Mouse (Mus musculus): ENCODE results near the gene Mbd6.
A peak's percentile ranks its signal among the peaks of the same experiment; 100 is the strongest.
"Not testable (repeated sequence)": the region's sequence is repeated elsewhere in the genome, so short reads cannot be mapped to it uniquely, and the experiment has no call there.

The Mbd6 gene

DNA sequence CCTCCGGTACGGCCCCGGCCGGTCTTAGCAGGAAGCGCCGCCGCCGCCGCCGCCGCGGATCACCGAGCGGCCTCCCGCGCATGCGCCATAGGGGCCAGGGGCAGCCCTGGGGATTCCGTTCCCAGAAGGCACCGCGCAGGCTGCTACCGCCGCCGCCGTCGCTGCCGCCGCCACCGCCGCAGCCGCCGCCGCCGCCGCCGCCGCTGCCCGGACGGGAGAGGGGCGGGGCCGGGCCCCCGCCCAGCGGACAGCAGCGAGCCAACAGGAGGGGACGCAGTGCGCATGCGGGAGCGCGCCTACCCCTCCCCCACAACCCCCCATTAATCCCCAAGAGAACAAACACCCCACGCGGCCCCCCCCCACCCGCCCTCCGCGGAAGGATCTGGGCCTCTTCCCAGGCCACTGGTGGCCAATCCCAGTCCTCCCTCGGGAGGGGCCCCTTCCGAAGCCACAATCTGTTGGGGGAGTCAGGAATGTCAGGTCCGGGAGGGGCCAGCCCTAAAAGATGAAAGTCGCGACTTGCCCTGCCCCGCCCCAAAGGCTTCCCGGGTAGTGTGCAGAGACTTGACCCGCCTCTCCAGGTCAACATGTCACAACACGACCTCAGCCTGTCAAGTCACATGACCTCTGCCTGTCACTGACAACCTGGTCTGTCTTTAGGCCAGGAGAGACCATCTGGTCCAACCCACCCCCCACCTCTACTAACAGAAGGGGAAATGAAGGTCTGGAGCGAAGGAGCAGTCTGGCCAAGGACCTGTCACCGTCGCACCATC is at the start of gene Mbd6:
Gene Mbd6, minus strand, starts transcription at position 219 of the 773 bp plus-strand sequence.
- DNase-seq (ENCODE audit: low spot score in 2 of 2) = peak; percentile 86 to 92

DNA sequence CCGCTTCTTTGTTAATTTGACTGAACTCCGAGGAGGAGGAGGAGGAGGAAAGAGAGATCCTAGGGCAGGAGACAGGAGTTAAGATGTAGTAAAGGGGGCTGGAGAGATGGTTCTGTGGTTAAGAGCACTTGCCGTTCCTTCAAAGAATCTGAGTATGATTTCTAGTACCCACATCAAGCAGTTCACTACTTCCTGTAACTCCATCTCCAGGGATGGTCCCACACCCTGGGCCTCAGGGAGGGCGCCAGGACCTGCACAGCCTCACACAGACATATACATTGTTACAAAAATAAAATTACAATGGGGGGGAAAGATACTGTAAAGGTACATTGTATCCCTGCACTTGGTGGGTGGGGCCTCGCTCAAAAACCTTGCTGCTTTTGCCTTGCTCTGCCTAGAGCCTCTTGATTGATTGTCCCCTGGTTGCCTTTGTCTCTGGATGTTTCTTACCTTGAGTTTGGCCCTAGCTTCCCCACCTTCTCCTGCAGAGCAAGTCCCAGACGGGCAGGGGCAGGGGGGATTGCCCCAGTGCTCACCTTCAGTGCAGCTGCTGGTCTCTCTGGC is 48.8 kb upstream of the Mbd6 start:
- DNase-seq (ENCODE audit: low spot score in 2 of 2) = no peak

DNA sequence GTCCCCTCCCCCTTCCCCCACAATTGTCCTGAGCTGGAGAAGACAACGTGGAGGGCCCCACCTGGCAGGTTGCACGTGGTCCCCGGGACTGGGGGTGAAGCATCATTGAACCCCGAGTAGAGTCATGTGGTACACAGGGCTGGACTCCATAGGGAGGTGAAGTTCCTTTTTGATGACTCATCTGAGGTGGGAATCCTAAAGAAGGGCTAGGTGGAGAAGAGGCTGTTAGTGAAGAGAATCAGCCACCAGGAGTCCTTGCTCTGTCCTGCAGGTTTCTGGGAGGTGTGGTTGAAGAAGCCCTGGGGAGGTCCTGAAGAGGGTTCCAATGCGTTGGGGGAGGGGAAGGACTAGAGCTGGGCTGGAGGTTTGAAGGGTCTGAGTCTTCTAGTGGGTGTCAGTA is 48.1 kb upstream of the Mbd6 start:
- no peak for DNase-seq (ENCODE audit: low spot score in 2 of 2)

DNA sequence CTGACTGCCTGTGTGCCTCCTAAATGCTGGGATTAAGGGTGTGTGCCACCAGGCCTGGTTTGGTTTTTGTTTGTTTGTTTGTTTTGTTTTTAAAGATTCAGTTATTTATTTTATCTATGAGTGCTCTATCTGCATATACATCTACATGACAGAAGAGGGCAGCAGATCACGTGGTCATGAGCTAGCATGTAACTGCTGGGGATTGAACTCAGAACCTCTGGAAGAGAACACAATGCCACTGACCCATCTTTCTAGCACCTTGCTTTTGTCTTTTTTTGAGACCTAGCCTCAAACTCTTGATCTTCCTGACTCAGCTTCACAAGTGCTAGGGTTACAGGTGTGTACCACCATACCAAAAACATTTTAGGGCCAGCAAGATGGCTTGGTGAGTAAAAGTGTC is 46.5 kb upstream of the Mbd6 start:
- no peak for DNase-seq (ENCODE audit: low spot score in 2 of 2)

DNA sequence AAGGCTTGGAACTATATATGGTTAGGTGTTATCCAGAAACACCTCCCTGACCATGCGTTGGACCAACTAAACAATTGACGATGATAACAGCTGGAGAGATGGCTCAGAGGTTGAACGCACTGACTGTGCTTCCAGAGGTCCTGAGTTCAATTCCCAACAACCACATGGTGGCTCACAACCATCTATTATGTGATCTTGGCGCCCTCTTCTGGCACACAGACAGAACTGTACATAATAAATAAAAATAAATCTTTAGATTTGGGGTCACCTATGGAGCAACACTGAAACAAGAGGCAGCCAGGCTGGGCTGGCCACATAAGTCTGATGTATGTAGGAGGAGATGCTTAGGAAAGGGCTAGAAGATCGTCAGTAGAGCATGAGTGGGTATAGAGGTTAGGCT is 44.3 kb upstream of the Mbd6 start:
- DNase-seq (ENCODE audit: low spot score in 2 of 2) = no peak

DNA sequence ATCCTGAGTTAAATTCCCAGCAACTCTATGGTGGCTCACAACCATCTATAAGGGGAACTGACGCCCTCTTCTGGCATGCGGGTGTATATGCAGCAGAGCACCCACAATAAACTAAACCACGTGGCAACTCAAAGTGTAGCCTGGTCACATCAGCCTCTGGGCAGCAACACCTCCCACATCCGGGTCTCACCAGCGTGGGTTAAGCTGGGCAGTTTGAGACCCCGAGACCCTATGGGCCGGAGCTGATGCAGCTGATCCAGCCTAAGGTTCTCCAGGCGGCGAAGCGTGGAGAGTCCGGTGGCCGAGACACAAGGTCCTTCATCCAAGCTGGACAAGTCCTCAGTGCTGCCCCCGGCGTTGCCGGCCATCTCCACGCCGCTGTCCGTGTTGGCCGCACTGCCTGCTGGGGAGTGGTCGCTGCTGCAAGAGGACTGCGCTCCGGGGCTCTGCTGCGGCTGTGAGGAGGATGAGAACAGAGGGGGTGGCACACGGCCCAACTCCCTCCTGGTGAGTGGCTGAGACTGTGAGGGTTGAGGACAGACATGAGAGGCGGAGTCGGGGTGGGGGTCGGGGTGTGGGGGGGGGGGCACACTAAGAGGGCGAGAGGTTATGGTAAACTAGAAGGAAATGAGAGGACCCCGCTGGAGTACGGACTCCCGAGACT is 43.5 kb upstream of the Mbd6 start:
- DNase-seq (ENCODE audit: low spot score in 2 of 2) = no peak

DNA sequence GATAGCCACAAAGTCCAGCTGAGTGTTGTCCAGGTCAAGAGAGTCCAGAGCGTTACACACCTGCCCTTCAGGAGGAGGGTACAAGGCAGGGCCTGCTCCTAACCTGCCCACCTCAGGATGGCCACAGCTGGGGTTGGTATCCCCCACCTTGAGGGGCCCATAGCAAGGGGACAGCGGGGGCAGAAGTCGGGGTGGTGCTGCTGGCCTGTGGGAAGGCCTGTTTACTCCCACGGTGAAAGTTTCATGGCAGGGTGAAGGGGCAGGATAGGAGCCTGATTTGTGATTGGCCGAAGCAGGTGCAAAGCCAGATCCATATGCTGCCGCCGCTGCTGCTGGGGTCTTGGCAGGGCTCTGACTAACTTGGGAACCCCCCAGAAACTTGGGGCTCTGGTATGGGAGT is 41.4 kb upstream of the Mbd6 start:
- DNase-seq (ENCODE audit: low spot score in 2 of 2) = no peak

DNA sequence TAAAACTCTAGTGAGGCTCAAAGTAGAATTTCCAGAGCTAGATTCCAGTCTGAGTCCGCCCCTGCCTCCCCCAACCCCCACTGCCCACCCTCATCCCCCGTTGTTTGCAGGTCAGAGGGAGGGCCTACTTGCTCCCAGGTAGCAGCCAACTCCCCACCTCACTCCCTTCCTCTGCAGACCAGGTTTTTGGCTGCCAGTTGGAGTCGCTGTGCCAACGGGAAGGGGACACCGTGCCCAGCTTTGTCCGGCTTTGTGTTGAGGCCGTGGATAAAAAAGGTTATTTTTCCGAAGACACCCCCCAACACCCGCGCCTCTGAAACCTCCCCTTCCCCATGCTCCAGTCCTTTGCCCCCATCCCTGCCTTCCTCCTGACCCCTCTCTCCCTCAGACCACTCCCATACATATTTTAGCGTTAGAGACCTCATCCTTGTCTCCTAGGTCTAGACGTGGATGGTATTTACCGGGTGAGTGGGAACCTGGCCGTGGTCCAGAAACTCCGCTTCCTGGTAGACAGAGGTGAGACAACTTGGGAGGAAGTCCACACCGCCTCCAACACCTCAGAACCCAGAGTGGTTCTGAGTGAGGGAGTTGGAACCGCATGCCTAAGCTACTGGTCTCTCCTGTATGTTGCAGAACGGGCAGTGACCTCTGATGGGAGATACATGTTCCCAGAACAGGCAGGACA is 38.8 kb upstream of the Mbd6 start:
- no peak for DNase-seq (ENCODE audit: low spot score in 2 of 2)

DNA sequence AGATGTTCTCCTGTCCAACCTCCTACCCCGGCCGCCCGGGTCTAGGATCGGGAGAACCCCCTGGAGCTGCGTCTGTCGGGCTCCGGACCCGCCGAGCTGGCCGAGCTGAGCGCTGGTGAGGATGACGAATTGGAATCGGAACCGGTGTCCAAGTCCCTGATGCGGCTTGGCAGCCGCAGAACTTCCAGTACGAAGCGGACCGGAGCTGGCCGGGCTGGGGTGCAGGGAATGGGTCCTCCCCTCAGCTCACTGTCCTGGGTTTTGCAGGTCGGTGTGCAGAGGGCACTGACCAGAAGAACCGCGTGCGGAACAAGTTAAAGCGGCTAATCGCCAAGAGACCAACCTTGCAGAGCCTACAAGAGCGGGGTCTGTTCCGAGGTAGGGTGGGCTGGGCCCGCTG is 38.0 kb upstream of the Mbd6 start:
- DNase-seq (ENCODE audit: low spot score in 2 of 2) = no peak

DNA sequence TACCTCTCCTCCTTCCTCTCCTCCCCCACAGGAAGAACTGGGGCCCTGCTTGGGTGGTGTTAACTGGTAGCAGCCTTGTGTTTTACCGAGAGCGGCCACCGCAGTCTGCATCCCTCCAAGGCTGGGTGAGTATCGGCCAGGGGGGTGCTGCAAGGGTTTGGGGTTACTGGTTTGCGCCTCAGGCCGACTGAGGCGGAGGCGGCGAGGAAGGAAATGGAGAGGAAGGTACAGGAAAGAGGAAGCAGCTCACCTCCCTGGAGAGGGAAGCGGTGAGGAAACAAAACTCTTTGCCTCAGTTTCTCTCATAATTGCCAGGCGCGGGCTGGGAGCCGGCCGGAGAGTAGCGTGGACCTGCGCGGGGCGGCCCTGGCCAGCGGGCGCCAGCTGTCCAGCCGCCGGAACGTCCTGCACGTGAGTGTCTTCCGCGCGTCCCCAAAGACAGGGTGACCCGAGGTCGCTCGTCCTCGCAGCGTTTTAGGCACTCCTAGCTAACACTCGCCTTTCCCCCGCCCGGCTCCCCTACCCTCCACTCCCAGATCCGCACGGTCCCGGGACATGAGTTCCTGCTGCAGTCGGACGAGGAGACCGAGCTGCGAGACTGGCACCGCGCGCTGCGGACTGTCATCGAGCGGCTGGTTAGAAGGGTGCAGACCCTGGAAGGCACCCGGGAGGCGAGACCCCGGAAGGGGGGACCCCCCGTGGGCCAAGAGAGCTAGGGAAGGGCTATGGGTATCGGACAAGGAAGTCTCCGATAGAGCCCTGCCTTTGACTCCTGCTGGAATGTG is 37.4 kb upstream of the Mbd6 start:
- DNase-seq (ENCODE audit: low spot score in 2 of 2) = no peak

DNA sequence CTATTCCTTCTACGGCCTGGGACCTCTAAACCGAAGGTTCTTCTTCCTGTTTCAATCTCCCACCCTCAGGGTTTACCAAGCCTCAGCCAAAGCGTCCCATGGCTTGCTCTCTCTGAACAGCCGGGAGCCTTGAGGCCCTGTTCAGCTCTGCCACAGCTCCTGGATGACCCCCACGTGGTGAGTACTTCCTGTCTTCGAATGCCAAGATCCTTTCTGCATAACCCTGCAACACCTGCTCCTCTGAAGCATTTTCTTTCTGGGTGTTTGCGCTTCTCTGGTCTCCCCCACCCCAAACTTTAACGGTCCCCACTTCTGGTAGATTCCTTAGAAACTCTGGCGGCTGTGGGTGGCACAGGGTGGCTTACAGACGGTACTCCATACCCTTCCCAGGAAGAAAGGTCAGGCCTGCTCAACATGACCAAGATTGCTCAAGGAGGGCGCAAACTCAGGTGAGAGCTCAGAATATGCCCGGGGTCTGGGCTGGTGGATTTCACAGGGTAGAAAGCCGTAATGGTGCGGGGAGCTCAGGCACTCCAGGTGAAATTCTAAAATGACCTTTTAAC is 36.7 kb upstream of the Mbd6 start:
- no peak for DNase-seq (ENCODE audit: low spot score in 2 of 2)

DNA sequence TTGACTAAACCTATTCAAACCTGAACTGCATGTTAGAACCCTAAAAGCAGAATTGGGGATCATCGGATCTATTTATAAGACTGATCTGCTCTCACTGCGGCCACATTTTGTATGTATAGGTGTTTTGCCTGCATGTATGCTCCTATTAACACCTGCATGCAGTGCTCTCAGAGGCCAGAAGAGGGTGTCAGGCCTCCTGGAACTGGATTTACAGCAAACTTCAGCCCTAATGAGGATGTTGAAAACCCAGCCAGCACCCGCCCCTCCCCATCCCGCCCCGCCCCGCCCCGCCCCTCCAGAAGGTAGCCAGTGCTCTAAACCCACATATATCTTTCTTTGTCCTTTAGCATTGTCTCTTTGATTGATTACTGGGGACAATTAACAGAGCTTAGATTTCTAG is 35.7 kb upstream of the Mbd6 start:
- DNase-seq (ENCODE audit: low spot score in 2 of 2) = peak; percentile 62 to 73

DNA sequence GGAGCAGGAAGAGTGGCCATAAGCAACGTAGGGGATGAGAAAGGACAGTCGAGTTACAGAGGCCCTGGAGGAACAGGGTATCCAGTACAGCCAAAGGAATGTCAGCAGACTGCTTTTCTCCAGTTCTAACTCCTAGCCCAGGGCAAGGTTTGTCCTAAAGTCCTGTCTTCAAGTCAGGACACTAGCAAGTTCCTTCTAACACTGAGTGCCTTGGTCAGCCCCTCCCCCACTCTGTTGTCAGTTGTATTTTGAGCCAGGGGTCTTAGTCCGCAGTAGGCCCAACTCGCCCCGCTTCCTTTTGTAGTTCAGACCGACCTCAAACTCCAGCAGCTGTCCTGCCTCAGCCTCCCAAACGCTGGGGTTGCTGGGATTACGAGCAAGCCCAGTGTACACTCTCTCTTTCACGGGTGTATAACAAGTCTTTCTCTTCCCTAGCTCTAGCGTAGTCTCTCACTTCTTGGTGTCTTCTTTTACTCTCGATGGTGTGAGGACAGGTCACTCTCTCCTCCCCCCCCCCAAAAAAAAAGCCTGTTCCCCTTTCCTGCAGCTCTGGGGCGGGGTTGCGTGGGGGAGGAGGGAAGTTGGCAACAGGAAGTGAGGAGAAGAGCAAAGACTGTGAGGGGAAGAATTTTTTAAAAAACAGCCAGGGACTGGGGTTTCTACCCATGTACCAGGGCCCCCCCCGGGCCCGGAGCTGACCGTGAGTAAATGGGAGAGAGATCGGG is 34.5 kb upstream of the Mbd6 start:
- DNase-seq (ENCODE audit: low spot score in 2 of 2) = no peak

DNA sequence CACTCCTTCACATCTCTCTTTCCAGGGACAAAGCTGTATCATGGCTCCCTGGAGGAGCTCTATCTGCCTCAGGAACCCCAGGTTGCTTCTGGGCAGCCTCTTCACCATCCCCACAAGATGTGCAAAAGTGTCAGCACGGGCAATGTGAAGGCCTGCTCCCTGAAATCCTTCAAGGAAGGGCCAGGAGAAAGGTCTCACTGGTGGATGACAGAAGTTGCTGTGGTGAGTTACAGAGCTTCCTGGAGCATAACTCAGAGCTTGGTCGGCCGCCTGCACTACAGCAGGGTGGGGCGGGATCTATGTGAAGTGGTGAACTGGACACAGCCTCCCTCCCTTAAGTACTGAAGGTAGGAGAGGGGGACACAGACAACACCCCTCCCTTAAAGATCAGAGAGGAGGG is 33.9 kb upstream of the Mbd6 start:
- no peak for DNase-seq (ENCODE audit: low spot score in 2 of 2)

DNA sequence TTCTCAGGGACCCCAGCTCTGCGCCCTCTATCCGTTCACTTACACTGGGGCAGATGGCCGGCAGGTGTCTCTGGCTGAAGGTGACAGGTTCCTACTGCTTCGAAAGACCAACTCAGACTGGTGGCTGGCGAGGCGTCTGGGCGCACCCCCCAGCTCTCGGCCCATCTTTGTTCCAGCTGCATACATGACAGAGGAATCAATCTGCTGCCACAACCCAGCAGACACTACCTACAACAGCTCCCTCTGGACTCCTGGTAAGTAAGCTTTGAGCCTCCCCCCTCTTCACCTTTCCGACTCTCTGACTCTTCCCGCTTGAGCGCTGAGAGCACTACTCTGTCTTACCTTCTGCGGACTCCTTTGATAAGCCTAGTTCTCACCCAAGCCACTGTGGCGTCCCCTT is 33.4 kb upstream of the Mbd6 start:
- DNase-seq (ENCODE audit: low spot score in 2 of 2) = no peak

DNA sequence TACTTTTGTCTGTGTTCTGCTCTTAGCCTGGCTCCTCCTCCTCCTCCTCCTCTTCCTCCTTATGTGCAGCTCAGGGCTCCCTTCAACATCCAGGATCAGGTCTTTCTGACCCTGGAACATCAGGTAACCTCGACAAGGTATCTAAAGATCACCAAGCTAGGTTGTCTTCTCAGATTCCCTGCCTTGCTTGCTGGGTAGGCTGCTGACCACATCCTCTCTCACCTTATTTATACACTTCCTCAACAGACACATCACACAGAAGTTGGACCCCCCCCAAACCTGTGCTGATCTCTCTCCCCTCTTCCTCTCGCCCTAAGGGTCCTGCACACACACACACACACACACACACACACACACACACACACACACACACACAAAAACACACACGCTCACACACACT is 32.8 kb upstream of the Mbd6 start, which contains the start of gene Arhgap9:
Gene Arhgap9, plus strand, starts transcription at position 344 of the 400 bp plus-strand sequence.
- no peak for DNase-seq (ENCODE audit: low spot score in 2 of 2)

DNA sequence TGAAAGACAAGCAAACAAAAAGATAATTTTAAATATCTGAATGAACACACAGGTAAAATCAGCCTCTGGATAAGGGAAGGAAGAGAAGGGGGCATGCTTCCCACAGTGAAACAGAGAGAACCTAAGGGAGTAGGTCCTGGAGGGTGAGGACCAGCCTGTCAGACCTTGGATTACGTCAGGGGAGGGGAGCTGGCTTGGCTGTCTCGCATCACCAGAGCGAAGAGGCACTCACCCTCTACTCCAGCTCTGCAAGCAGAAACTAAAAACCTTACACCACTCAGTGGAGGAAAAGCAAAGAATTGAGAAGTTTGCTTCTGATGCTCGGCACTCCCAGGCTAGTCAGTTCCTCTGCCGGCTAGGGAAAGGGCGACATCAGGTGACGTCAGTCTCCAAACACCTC is 31.2 kb upstream of the Mbd6 start:
- DNase-seq (ENCODE audit: low spot score in 2 of 2) = no peak

DNA sequence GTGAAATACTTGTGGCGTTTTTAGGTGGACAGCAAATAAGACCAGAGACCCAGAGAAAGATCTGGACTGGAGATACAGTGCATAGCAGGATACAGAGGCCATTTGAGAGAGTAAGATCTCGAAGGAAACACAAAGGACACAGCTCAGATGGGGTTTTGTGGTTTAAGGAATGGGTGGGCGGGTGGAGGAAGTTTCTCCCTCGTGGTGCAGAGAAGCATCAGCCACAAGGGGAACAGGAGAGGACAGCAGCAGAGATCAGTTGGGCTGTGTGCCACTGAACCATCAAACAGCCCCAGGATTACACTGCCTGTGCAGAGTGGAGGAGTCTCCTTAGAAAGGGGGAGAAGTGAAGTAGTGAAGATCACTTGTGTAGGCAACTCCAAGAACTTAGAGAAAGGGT is 29.2 kb upstream of the Mbd6 start:
- no peak for DNase-seq (ENCODE audit: low spot score in 2 of 2)

DNA sequence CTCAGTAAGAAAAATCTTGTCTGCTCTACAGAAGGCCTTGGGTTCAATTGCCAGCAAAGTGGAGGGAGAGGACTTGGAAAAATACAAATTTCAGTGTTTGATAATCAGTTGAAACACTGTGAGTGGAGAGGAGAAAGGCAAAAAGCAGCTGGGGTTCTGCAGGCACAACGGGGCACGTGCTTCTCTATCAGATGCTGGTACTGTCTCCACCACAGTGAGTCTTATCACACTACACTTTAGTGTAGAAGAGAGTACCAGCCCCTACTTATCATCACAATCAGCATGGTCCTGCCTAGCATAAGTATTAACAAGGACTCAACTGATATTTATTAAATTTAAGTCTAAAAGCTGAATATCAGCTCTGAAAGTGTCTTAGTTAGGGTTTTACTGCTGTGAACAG is 28.5 kb upstream of the Mbd6 start:
- DNase-seq (ENCODE audit: low spot score in 2 of 2) = no peak

DNA sequence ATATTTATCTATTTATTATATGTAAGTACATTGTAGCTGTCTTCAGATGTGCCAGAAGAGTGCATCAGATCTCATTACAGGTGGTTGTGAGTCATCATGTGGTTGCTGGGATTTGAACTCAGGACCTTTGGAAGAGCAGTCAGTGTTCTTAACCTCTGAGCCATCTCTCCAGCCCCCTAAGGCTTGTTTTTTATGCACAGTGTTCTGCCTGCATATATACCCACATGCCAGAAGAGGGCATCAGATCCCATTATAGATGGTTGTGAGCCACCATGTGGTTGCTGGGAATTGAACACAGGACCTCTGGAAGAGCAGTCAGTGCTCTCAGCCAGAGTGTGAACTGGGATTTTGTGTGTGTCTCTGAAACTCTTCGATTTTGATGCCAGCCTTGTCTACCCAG is 26.1 kb upstream of the Mbd6 start:
- not testable (repeated sequence) for DNase-seq (ENCODE audit: low spot score in 2 of 2)

DNA sequence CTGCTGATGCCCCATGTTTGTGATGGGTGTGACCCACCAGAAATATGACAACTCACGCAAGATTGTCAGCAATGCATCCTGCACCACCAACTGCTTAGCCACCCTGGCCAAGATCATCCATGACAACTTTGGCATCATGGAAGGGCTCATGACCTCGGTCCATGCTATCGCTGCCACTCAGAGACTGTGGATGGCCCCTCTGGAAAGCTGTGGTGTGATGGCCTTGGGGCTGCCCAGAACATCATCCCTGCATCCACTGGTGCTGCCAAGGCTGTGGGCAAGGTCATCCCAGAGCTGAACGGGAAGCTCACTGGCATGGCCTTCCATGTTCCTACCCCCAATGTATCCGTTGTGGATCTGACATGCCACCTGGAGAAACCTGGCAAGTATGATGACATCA is 24.7 kb upstream of the Mbd6 start:
- not testable (repeated sequence) for DNase-seq (ENCODE audit: low spot score in 2 of 2)
